13 mouse cellular contexts compared by ENCODE assay signal in the genomic region with DNA sequence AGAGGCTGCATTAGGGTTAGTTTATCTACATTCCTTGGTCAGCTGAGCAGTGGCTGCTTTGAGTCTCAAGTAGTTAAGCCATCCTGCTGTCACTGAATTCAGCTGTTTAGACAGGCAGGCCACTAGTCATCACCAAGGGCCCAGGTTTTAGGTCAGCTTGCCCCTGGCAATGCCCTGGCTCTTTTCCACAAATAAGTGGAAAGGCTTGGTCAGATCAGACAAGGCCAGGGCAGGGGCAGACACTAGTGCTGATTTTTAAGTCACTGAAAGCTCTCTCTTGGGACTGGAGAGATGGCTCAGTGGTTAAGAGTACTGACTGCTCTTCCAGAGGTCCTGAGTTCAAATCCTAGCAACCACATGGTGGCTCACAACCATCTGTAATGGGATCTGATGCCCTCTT.
"Had no signal": no experiment of that assay in that cellular context is flagged by ENCODE, and none has a peak within 500 bp of the region (broad histone marks: within the 10 kb centered on the region; RNA-seq: fewer than 3 reads in every experiment).

No protein-coding gene starts in this region.

- H3K36me3 ChIP-seq: limb, embryonic 10.5 days; lung, embryonic 15.5 days; midbrain, embryonic 13.5 days; neural tube, embryonic 15.5 days had no signal

- H3K27ac ChIP-seq: layer of hippocampus, adult 2 months; left cerebral cortex, adult 2 months; limb, embryonic 10.5 days; lung, embryonic 15.5 days; midbrain, embryonic 13.5 days; neural tube, embryonic 15.5 days had no signal

- H3K9ac ChIP-seq: lung, embryonic 15.5 days; midbrain, embryonic 13.5 days; neural tube, embryonic 15.5 days had no signal

- DNase-seq: kidney, postnatal 10 days; kidney, postnatal 4 days; right cerebral cortex, adult 18-20 months; right cerebral cortex, postnatal 25 days; thymus, postnatal 36 days had no signal

- H3K4me3 ChIP-seq: layer of hippocampus, adult 2 months; left cerebral cortex, adult 2 months; limb, embryonic 10.5 days; lung, embryonic 15.5 days; midbrain, embryonic 13.5 days; myocyte; neural tube, embryonic 15.5 days had no signal

- ATAC-seq: midbrain, embryonic 13.5 days had no signal

- H3K4me1 ChIP-seq: lung, embryonic 15.5 days had no signal

- H3K4me2 ChIP-seq: liver, embryonic 11.5 days; lung, embryonic 15.5 days; midbrain, embryonic 13.5 days; neural tube, embryonic 15.5 days had no signal

- H3K27me3 ChIP-seq: lung, embryonic 15.5 days; midbrain, embryonic 13.5 days; neural tube, embryonic 15.5 days had no signal

- H3K9me3 ChIP-seq: limb, embryonic 10.5 days; lung, embryonic 15.5 days; midbrain, embryonic 13.5 days; neural tube, embryonic 15.5 days had no signal
